In the genomic region with DNA sequence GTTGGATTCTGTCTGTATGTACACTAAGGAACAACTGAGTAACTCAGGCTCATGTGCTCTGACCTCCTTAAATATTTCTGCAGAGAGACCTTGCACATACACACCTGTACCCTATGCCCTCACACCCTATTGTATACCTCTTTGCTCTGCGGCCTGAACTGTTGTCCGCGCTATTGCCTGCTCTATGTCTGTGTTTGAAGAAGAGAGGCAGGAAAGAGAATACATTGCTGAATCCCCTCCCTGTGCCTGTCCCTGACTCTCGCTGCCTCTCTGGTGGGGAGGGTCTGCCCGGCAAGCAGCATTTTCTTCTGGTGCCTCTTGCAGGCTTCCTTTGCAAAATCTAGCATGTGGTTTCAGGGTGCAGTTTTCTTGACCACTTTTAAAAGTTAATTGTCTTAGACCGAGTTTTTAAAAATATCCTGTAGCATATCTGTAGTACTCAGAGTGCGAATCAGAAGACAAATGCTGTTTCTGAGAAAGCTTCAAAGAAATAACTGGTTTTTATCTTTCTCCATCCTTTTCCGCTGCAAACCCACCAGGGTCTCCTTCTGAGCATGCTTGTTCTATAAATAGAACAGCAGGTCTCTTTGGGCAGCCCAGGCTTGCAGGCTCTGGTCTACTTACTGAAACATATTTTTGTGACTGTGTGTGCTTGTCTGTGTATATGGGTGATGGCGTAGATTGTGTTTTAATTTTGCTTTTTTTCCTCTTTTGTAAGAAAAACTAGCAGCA, we compare ENCODE assay signal across 10 mouse cellular contexts. TPM values are rescaled to one million over a fixed set of nuclear protein-coding genes. Genes with fewer than 3 reads are reported as not detected.
DNase-seq lines count a peak whose midpoint lies in the region; ATAC-seq and TF ChIP-seq lines count a peak whose summit lies in the region.
"Had no signal": no experiment of that assay in that cellular context is flagged by ENCODE, and none has a peak within 500 bp of the region (broad histone marks: within the 10 kb centered on the region; RNA-seq: fewer than 3 reads in every experiment).

No protein-coding gene starts in this region.

- 71% methylated on average over 9 of the region's 9 CpGs for WGBS in hindbrain, embryonic 15.5 days
- 77% methylated on average over 9 of the region's 9 CpGs for WGBS in hindbrain, embryonic 13.5 days
- 53% methylated on average over 9 of the region's 9 CpGs for WGBS in stomach, embryonic 14.5 days
- WGBS in stomach, postnatal 0 days, result 64% methylated on average over 9 of the region's 9 CpGs
- WGBS in embryonic facial prominence, embryonic 13.5 days, result 64% methylated on average over 9 of the region's 9 CpGs
- WGBS in kidney, embryonic 14.5 days, result 75% methylated on average over 9 of the region's 9 CpGs

- H3K4me2 ChIP-seq in hindbrain, embryonic 15.5 days, result peak overlapping the region; percentile 29
- H3K4me2 ChIP-seq in hindbrain, embryonic 13.5 days, result no peak overlapping the region
- H3K4me2 ChIP-seq in stomach, embryonic 14.5 days (replicated peaks; ENCODE audit: low read depth, low read length), result no peak overlapping the region
- H3K4me2 ChIP-seq in stomach, postnatal 0 days (replicated peaks; ENCODE audit: low read depth), result no peak overlapping the region
- H3K4me2 ChIP-seq in embryonic facial prominence, embryonic 13.5 days, result no peak overlapping the region
- no peak overlapping the region for H3K4me2 ChIP-seq in kidney, embryonic 14.5 days (replicated peaks; ENCODE audit: low read depth, low read length)

- no peak for TF ChIP-seq EP300 in stomach, postnatal 0 days (optimal IDR thresholded peaks at IDR 0.05)

- no peak for TF ChIP-seq CTCF in stomach, postnatal 0 days (IDR thresholded peaks at IDR 0.05; ENCODE audit: low read depth)

- H3K9ac ChIP-seq in hindbrain, embryonic 15.5 days, result no peak overlapping the region
- no peak overlapping the region for H3K9ac ChIP-seq in hindbrain, embryonic 13.5 days
- no peak overlapping the region for H3K9ac ChIP-seq in stomach, embryonic 14.5 days (replicated peaks; ENCODE audit: low read depth, low read length)
- H3K9ac ChIP-seq in stomach, postnatal 0 days (ENCODE audit: low read length), result no peak overlapping the region
- H3K9ac ChIP-seq in embryonic facial prominence, embryonic 13.5 days, result no peak overlapping the region
- no peak overlapping the region for H3K9ac ChIP-seq in kidney, embryonic 14.5 days (ENCODE audit: low read depth, low read length)
- H3K9ac ChIP-seq: liver, embryonic 14.5 days had no signal

- no peak for ATAC-seq in hindbrain, embryonic 15.5 days (ENCODE audit: low FRiP score, low read depth)
- ATAC-seq in hindbrain, embryonic 13.5 days (ENCODE audit: low FRiP score), result no peak
- no peak for ATAC-seq in stomach, embryonic 14.5 days (ENCODE audit: insufficient number of reproducible peaks, insufficient read depth, low FRiP score, low read depth)
- no peak for ATAC-seq in stomach, postnatal 0 days (ENCODE audit: low FRiP score, low TSS enrichment)
- ATAC-seq in embryonic facial prominence, embryonic 13.5 days (ENCODE audit: insufficient number of reproducible peaks, insufficient read depth, low FRiP score, low TSS enrichment, low read depth), result no peak
- no peak for ATAC-seq in kidney, embryonic 14.5 days (ENCODE audit: low FRiP score, low TSS enrichment)

- no peaks in the 10 kb centered on the region for H3K9me3 ChIP-seq in hindbrain, embryonic 15.5 days
- no peaks in the 10 kb centered on the region for H3K9me3 ChIP-seq in hindbrain, embryonic 13.5 days
- H3K9me3 ChIP-seq in stomach, embryonic 14.5 days (ENCODE audit: control insufficient read depth, low read depth, low read length), result no peaks in the 10 kb centered on the region
- H3K9me3 ChIP-seq in stomach, postnatal 0 days (ENCODE audit: control insufficient read depth, low read length), result no peaks in the 10 kb centered on the region
- H3K9me3 ChIP-seq in embryonic facial prominence, embryonic 13.5 days, result no peaks in the 10 kb centered on the region
- no peaks in the 10 kb centered on the region for H3K9me3 ChIP-seq in kidney, embryonic 14.5 days (ENCODE audit: control insufficient read depth, low read length)

- H3K4me1 ChIP-seq in hindbrain, embryonic 15.5 days (replicated peaks), result peaks cover 23% of the 10 kb centered on the region
- peaks cover 15% of the 10 kb centered on the region for H3K4me1 ChIP-seq in hindbrain, embryonic 13.5 days (replicated peaks)
- H3K4me1 ChIP-seq in stomach, embryonic 14.5 days (ENCODE audit: control insufficient read depth, insufficient read depth, low read length), result peaks cover 20% of the 10 kb centered on the region
- peaks cover 2% of the 10 kb centered on the region; the same call in 1 of the 2 replicates for H3K4me1 ChIP-seq in stomach, postnatal 0 days (replicated peaks; ENCODE audit: control insufficient read depth, insufficient read depth)
- H3K4me1 ChIP-seq in embryonic facial prominence, embryonic 13.5 days, result peaks cover 45% of the 10 kb centered on the region
- H3K4me1 ChIP-seq in kidney, embryonic 14.5 days (ENCODE audit: control insufficient read depth, insufficient read depth, low read length), result peaks cover 17% of the 10 kb centered on the region

- peak overlapping the region; percentile 65 for H3K27ac ChIP-seq in hindbrain, embryonic 15.5 days (replicated peaks)
- H3K27ac ChIP-seq in hindbrain, embryonic 13.5 days, result no peak overlapping the region
- H3K27ac ChIP-seq in stomach, embryonic 14.5 days (ENCODE audit: low read length), result peak overlapping the region; percentile 56; the same call in 1 of the 2 replicates
- no peak overlapping the region for H3K27ac ChIP-seq in stomach, postnatal 0 days (replicated peaks)
- H3K27ac ChIP-seq in embryonic facial prominence, embryonic 13.5 days, result peak overlapping the region; percentile 73
- H3K27ac ChIP-seq in kidney, embryonic 14.5 days (ENCODE audit: low read depth, low read length), result no peak overlapping the region; the same call in 1 of the 2 replicates
- H3K27ac ChIP-seq: liver, embryonic 14.5 days had no signal

- no peaks in the 10 kb centered on the region for H3K27me3 ChIP-seq in hindbrain, embryonic 15.5 days
- H3K27me3 ChIP-seq in hindbrain, embryonic 13.5 days, result no peaks in the 10 kb centered on the region
- H3K27me3 ChIP-seq in stomach, embryonic 14.5 days (ENCODE audit: control insufficient read depth, insufficient read depth, low read length), result no peaks in the 10 kb centered on the region
- no peaks in the 10 kb centered on the region for H3K27me3 ChIP-seq in stomach, postnatal 0 days (ENCODE audit: control insufficient read depth, insufficient read depth, low read length)
- no peaks in the 10 kb centered on the region for H3K27me3 ChIP-seq in embryonic facial prominence, embryonic 13.5 days
- H3K27me3 ChIP-seq in kidney, embryonic 14.5 days (ENCODE audit: control insufficient read depth, insufficient read depth, low read length), result no peaks in the 10 kb centered on the region

- H3K4me3 ChIP-seq in hindbrain, embryonic 15.5 days, result no peak overlapping the region
- no peak overlapping the region for H3K4me3 ChIP-seq in hindbrain, embryonic 13.5 days
- no peak overlapping the region for H3K4me3 ChIP-seq in stomach, embryonic 14.5 days (ENCODE audit: low read depth, low read length)
- H3K4me3 ChIP-seq in stomach, postnatal 0 days (ENCODE audit: low read depth, low read length), result no peak overlapping the region
- no peak overlapping the region for H3K4me3 ChIP-seq in embryonic facial prominence, embryonic 13.5 days
- H3K4me3 ChIP-seq in kidney, embryonic 14.5 days (ENCODE audit: low read length), result no peak overlapping the region

- peaks cover 6% of the 10 kb centered on the region; the same call in 1 of the 2 replicates for H3K36me3 ChIP-seq in hindbrain, embryonic 15.5 days
- H3K36me3 ChIP-seq in hindbrain, embryonic 13.5 days, result peaks cover 7% of the 10 kb centered on the region; the same call in 1 of the 2 replicates
- H3K36me3 ChIP-seq in stomach, embryonic 14.5 days (ENCODE audit: control insufficient read depth, insufficient read depth, low read length), result peaks cover 6% of the 10 kb centered on the region; the same call in 1 of the 2 replicates
- H3K36me3 ChIP-seq in stomach, postnatal 0 days (ENCODE audit: control insufficient read depth, insufficient read depth, low read length), result no peaks in the 10 kb centered on the region
- peaks cover 7% of the 10 kb centered on the region for H3K36me3 ChIP-seq in embryonic facial prominence, embryonic 13.5 days
- H3K36me3 ChIP-seq in kidney, embryonic 14.5 days (ENCODE audit: control insufficient read depth, insufficient read depth, low read length), result peaks cover 5% of the 10 kb centered on the region; the same call in 1 of the 2 replicates

- no peak for DNase-seq in stomach, postnatal 0 days (ENCODE audit: low spot score)
- DNase-seq in naive thymus-derived CD4-positive, alpha-beta T cell, adult 2 months (ENCODE audit: low read depth), result peak; percentile 47
- DNase-seq in retina, postnatal 1 day, result no peak
- DNase-seq: kidney, postnatal 4 days had no signal

RNA-seq across cellular contexts. Expression of a gene that starts 24.6 kb away (rescaled TPM):
- polyA plus RNA-seq in hindbrain, embryonic 15.5 days (2015; fragmentation: Nextera tagmentation; extraction: Ambion mirVana), result 44.0 and 47.6 TPM in 2 replicates
- 42.7 and 44.7 TPM in 2 replicates for polyA plus RNA-seq in hindbrain, embryonic 13.5 days (2015; fragmentation: Nextera tagmentation; extraction: Ambion mirVana)
- 31.0 and 35.1 TPM in 2 replicates for polyA plus RNA-seq in stomach, embryonic 14.5 days (2014; fragmentation: Nextera tagmentation; extraction: Ambion mirVana)
- 8.7 and 9.5 TPM in 2 replicates for polyA plus RNA-seq in stomach, postnatal 0 days (2015; fragmentation: Nextera tagmentation; extraction: Ambion mirVana)
- 28.8 and 33.0 TPM in 2 replicates for polyA plus RNA-seq in embryonic facial prominence, embryonic 13.5 days (2015; fragmentation: Nextera tagmentation; extraction: Ambion mirVana)
- polyA plus RNA-seq in kidney, embryonic 14.5 days (2014; fragmentation: Nextera tagmentation; extraction: Ambion mirVana), result 18.1 and 32.6 TPM in 2 replicates

Comparison
In these comparisons a context has a peak if more than half of its experiments do, and no peak if none do; other contexts are left out.
1. H3K27ac ChIP-seq: peak in hindbrain, embryonic 15.5 days (single experiment), stomach, embryonic 14.5 days (single experiment) and embryonic facial prominence, embryonic 13.5 days (single experiment); none in hindbrain, embryonic 13.5 days (single experiment), stomach, postnatal 0 days (single experiment) and kidney, embryonic 14.5 days (single experiment).